Mouse (Mus musculus): ENCODE results near the gene Slc2a9. TPM values are rescaled to one million over a fixed set of nuclear protein-coding genes. Genes with fewer than 3 reads are reported as not detected.

Slc2a9 gene
- total RNA-seq (2017): 10.6 to 16.0 TPM (median 11.7 TPM) in 3 replicates

DNA sequence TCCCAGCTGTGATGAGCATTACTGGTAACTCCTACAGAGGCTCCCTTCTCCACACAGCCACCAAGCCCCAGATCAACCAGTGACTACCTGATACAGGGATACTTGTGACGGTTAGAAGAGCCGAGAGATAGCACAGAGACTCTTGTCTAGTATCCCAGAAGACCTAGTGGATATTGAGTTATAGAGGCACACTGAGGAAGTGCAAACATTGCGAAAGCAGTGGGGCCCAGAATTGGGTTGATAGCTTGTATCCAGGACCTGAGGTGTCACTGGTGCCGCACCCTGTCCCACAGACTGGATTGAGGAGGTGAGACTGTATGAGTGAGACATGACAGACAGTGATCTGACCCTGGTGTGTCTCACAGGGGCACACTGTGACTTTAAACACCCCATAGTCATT lies at the start of gene Slc2a9:
Slc2a9 (minus strand) TSS at position 152 of the 400 bp plus-strand sequence.
- ATAC-seq (replicated peaks; ENCODE audit: insufficient number of reproducible peaks, low FRiP score, low TSS enrichment, poor library complexity, severe bottlenecking): peak; percentile 69

- no peak for ATAC-seq (replicated peaks; ENCODE audit: insufficient number of reproducible peaks, low FRiP score, low TSS enrichment, poor library complexity, severe bottlenecking)
Observed at GRCm38 (mm10) chr5:38552615-38553014, 49.7 kb upstream of the Slc2a9 start.

- no peak for ATAC-seq (replicated peaks; ENCODE audit: insufficient number of reproducible peaks, low FRiP score, low TSS enrichment, poor library complexity, severe bottlenecking)
Observed at GRCm38 (mm10) chr5:38550221-38550768, 47.4 kb upstream of the Slc2a9 start.

DNA sequence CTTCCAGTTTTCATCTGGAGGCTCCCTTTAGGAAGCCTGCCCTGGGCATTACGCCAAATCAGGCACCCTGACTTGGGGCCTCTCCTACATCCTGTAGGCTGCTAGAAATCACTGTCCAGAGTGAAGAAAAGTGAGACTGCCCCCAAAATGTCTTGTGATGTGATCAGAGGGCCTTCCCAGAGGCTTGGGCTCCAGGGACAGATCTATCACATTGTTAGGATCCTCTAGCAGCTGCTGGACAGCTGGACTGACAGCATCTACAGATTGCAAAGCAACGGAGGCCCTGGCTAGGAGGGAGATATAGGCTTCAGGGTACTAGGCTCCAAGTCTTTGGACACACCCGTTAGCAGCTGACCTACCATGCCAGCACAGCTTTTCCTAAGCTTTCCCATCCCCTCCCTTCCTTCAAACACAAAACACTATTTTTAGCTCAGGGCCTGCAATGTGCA lies 46.5 kb upstream of the Slc2a9 start:
- ATAC-seq (replicated peaks; ENCODE audit: insufficient number of reproducible peaks, low FRiP score, low TSS enrichment, poor library complexity, severe bottlenecking): no peak

- ATAC-seq (replicated peaks; ENCODE audit: insufficient number of reproducible peaks, low FRiP score, low TSS enrichment, poor library complexity, severe bottlenecking): no peak
Observed at GRCm38 (mm10) chr5:38547375-38547774, 44.4 kb upstream of the Slc2a9 start.

DNA sequence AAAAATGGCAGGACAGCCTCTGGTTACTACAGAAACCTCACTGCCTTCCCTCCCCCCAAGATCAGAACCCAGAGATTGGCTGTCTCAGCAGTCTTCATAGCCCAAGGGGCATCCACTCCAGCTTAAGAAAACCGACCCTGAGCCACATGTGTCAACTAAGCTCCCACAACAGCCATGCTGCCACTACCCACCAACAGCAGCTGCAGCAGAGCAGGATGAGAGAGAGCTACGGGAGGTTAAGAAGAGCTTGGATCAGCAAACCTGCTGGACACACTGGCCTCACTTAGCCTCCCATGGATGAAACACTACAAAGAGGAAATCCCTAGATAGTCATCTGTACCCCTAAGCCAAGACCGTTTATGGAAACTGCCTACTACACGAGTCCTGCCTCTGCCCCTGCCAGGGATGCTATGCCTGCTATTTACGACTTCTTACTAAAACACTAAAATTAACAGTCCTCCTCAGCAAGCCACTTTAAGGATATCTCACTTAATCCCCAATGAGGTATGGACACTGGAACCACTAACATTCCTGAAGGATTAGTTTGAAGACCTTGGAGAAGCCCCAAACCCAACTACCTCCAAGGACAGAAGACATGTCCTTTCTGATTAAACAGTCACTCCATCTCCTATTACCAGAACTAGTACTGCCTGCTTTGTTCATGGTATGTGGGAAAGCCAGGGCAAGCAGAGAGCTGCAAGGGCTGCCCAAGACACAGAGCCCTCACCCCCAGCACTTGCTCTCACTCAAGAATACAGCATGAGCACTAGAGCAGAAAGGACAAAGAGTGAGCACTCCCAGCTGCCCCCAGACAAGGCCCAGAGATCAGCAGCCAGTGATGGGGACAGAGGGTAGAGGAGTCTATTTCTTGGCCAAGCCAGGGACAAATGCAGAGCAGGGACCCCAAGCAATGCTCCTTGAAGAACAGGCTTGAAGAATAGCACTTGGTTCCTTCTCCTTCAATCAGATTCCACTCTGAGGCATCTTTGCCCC lies 41.8 kb upstream of the Slc2a9 start:
- no peak for ATAC-seq (replicated peaks; ENCODE audit: insufficient number of reproducible peaks, low FRiP score, low TSS enrichment, poor library complexity, severe bottlenecking)

DNA sequence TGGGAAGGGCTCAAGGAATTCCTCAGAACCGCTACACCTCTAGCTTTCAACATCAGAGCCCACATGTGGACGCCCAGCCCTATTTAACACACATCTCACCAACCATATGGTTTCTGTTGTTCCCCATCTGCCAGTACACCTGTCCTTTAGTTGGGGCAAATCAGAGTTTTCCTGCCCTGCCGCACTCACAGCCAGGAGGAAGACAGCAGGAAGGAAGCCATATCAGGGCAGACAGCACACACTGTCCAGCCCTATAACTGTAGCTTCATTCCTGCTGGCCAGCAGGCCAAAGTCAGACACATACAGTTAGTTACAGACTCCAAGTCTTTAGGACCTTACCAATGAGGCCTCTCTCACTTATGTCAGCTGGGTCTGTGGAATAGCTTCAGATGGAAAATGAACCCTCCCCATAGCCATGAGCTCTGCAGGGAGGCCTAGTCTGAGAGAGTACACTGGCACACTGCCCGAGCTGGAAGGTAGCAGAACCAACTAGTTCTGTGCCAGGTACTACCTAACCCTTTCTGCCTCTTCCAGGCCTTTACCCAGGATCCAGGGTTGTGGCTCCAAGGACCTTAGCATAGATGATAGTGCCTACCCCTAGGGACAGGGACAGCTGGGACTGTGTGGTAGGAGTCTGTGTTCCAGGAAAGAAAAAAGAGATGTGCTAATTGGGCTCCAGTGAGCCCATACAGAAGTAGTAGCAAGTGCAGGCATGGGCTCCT lies 40.7 kb upstream of the Slc2a9 start:
- ATAC-seq (replicated peaks; ENCODE audit: insufficient number of reproducible peaks, low FRiP score, low TSS enrichment, poor library complexity, severe bottlenecking): no peak

DNA sequence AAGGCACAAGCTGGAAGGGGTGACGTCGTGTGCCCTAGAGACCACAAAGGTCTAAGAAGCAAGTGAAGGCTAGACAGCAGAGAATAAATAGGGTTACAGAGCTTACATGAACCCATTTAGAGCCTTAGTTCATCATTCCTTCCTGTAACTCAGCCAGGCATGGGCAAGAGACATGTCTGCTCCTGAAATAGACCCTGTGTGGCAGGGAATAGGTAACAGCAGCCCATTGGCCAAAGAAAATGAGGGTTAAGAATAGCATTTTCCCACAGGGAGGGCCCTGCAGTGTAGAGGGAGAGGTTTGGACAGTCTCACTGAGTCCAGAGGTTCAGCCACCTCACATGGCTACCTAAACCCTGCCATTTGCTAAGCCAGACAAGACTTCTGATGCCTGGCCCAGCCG lies 38.8 kb upstream of the Slc2a9 start:
- no peak for ATAC-seq (replicated peaks; ENCODE audit: insufficient number of reproducible peaks, low FRiP score, low TSS enrichment, poor library complexity, severe bottlenecking)

DNA sequence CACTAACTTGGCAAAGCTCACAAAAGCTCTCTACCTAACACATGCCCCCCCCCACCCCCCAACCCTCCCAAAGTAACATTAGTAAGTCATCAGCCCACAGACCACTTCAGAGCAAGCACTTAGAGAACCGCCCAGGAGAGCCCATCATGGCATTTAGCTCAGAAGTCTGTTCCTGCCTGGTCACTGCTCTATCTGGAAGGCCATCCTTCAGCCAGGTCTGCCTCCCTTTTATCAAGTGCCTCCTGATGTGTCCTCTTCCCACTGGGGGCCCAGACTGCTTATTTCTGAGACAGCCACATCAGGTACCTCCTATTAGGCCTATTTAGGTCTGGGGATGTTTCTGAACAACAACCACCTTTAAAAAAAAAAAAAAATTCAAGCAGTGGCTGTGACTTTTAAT lies 38.0 kb upstream of the Slc2a9 start:
- no peak for ATAC-seq (replicated peaks; ENCODE audit: insufficient number of reproducible peaks, low FRiP score, low TSS enrichment, poor library complexity, severe bottlenecking)

DNA sequence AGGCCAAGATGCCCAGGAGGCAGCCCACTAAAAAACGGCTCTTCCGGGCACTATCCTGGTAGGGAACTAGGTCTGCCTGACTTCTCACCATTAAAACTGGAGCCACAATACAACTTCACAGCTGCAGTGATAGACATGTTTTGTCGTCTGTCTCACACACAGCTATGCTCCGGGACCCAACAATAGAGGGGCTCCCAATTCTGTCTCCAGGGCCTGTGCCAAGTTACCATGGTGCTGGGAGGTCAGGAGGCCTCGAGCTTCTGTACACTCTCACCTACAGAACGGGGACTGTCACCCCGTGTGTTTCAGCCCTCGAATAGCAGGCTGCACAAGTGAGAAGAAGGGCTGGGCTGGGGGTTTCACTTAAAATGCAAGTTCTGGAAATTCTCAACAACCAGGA lies 35.6 kb upstream of the Slc2a9 start:
- no peak for ATAC-seq (replicated peaks; ENCODE audit: insufficient number of reproducible peaks, low FRiP score, low TSS enrichment, poor library complexity, severe bottlenecking)

- ATAC-seq (replicated peaks; ENCODE audit: insufficient number of reproducible peaks, low FRiP score, low TSS enrichment, poor library complexity, severe bottlenecking): no peak
Observed at GRCm38 (mm10) chr5:38537845-38538244, 34.9 kb upstream of the Slc2a9 start.

DNA sequence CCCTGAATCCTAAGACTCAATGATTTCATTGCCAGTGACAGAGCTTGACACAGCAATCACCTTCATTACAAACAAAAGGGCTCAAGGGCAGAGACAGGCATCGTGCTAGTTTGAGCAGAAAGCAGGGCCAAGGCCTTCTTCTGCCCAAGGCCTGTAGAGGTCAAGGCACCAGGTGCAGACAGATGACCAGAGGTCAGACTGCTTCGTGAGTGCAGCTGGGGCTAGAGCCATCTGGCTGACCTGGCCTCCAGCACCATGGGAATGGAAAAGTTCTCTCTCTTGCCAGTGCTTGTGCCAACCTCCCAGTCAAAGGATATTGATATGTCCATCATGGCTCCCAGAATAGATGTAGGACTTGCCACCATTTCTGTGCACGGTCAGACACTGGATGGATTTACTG lies 33.9 kb upstream of the Slc2a9 start:
- no peak for ATAC-seq (replicated peaks; ENCODE audit: insufficient number of reproducible peaks, low FRiP score, low TSS enrichment, poor library complexity, severe bottlenecking)

DNA sequence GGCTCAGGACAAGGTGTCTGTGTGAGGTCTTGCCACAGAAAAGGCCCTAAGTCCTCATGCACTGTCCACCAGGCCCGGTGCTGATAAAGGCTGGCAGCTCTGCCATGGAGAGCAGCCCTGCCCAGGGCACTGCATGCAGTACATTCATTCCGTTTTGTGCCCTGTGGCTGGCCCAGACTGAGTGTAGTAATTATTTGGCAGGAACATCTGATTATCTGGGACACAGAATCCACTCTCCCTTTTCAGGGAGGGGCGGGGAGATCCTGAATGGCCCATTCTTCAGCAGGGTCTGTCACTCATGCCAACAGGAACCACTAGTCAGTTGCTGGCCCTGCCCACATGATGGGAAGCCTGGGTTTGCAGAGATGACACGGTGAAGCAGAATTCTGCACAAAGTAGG lies 29.1 kb upstream of the Slc2a9 start:
- no peak for ATAC-seq (replicated peaks; ENCODE audit: insufficient number of reproducible peaks, low FRiP score, low TSS enrichment, poor library complexity, severe bottlenecking)

DNA sequence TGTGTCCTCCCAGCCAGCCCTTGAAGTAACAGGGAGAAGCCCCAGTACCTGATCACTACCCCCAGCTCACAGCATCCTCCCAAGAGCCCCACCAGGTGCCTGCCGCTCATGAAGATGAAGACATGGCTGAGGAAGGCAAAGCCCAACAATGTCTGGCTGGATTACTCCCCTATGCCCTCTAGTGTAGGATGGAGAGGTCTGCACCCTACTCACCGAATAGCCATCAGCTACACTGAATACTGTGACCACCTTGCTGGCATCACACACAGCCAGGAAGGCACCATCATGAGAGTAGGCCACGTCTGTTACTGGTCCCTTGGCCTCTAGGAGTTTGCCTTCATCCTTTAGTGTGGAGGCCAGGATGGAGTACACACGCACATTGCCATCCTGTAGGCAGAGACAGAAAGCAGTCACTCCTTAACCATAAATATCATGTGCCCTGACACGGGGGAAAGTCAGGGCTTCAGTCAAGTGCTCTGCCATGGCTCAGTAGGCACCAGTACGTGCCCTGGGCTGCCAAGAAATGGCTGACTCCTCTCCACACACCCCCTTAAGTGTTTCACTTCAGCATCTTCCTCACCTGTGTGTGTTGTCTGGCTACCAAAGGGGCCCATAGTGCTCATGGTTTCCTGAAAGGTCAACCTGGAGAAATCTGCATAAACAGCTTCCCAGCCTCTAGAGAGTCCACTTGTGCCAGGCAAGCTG lies 26.9 kb upstream of the Slc2a9 start:
- 0 out of 2 replicates have a peak, but pooled peaks have one; percentile 30 for ATAC-seq (replicated peaks; ENCODE audit: insufficient number of reproducible peaks, low FRiP score, low TSS enrichment, poor library complexity, severe bottlenecking)

GRCm38 (mm10) chr5:38522977-38523376 lies 20.0 kb upstream of the Slc2a9 start:
- ATAC-seq (replicated peaks; ENCODE audit: insufficient number of reproducible peaks, low FRiP score, low TSS enrichment, poor library complexity, severe bottlenecking): no peak

- ATAC-seq (replicated peaks; ENCODE audit: insufficient number of reproducible peaks, low FRiP score, low TSS enrichment, poor library complexity, severe bottlenecking): no peak
Observed at GRCm38 (mm10) chr5:38520838-38521237, 17.9 kb upstream of the Slc2a9 start.

DNA sequence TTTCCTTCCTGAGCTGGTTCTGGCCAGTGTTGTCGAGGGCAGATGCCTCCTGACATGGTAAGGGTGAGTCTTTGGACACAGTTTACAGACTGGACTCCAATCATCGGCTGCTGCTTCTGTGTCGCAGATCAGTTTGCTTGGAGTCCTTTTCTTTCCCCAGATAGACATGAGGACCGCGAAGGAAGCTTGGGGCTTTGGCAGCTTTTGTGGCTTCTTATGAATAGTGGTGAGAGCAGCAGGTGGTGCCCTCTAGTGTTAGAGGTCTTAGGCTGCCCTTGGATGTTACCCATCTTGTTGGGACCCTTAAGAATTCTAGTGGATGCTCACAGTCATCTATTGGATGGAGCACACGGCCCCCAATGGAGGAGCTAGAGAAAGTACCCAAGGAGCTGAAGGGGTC lies 13.3 kb upstream of the Slc2a9 start:
- ATAC-seq (replicated peaks; ENCODE audit: insufficient number of reproducible peaks, low FRiP score, low TSS enrichment, poor library complexity, severe bottlenecking): 0 out of 2 replicates have a peak, but pooled peaks have one; percentile 46

DNA sequence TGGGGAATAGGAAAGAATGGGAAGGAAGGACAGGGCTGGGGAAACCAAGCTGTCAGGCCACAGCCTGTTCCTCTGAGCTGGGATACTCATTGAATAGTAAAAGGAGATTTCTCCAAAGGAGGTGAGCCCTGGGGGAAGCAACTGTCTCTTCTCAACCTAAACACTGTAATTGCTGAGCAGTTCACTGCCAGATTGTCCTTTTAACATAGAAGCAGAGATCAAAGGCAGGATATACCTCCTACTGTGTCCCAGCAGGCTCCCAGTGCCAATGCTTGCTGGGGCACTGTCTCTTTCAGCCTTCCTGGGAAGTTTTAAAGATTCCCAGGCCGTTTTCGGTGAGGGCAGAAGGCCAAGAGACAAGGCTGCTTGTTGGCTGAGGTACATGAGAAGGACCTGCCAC lies 10.0 kb upstream of the Slc2a9 start:
- no peak for ATAC-seq (replicated peaks; ENCODE audit: insufficient number of reproducible peaks, low FRiP score, low TSS enrichment, poor library complexity, severe bottlenecking)

DNA sequence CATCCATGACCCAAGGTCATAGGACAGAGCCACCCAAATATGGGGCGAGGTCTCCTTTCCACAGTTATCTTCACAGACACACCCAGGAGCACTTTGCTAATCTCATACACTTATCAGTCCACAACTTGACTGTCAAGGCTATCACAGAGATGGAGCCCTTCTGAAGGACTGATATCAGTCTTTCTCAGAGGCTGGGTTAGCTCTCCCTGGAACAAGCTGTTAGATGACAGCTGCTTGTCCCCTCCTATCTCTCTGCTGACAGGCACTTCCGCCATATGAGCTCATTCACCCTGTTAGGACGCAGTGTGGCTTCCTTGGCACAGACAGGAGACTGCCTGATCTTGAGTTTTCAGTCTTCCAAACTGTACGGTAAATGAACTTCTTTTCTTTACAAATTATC lies 6.6 kb upstream of the Slc2a9 start:
- ATAC-seq (replicated peaks; ENCODE audit: insufficient number of reproducible peaks, low FRiP score, low TSS enrichment, poor library complexity, severe bottlenecking): no peak

Measured in monocyte, adult 5-6 weeks (primary cell).